Mouse (Mus musculus): ENCODE results near the gene Sec61a1. TPM values are rescaled to one million over a fixed set of nuclear protein-coding genes. Genes with fewer than 3 reads are reported as not detected.

Sec61a1 gene
- 10 to 100 TPM; 11.0 to 17.2 (median 14.6) TPM for total RNA-seq (2022)

DNA sequence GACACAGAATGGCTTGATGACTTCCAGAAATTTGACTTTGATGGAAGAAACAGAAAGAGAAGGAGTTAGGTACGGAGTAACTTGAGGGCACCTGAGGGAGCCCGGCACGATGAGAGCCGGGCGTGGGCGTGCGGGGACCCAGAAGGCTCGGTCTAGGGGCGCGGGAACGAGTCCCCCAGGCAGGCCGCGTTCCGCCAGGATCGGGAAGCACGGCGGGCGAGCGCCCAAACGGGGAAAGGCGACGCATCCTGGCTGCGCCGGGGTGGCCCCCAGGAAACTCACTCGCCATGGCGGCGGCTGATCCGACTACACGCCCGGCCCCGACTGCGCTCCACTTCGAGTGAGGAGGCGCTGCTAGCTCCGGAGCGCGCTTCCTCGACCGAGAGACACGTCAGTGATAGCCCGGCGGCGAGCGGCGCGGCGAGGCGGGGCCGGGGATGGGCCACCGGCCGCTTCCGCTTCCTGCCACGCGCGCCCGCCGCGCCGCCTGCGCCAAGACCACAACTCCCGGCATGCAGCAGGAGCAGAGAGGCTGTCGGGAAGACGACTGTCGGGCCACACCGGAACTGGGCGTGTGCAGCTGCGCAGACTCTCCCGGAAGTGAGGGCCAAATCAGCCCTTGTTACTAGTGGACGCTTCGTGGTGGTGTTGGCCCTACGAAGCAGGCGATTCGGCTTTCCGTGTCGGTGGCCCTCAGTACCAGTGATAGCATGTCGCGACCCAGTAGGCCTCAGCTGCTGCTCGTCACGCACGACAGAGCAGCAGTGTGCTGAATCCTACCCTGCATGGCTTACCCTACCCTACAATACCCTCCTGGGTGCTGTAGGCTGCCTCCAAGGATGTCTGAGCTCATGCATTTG is at the start of gene Sec61a1:
Gene Sec61a1, minus strand, starts transcription at position 502 of the 860 bp plus-strand sequence.
- peak; percentile 89 to 93 for DNase-seq (ENCODE audit: low spot score in 2 of 2)

- DNase-seq (ENCODE audit: low spot score in 2 of 2), result no peak
These were observed 48.0 kb upstream of the Sec61a1 start for GRCm38 (mm10) chr6:88566676-88567075.

DNA sequence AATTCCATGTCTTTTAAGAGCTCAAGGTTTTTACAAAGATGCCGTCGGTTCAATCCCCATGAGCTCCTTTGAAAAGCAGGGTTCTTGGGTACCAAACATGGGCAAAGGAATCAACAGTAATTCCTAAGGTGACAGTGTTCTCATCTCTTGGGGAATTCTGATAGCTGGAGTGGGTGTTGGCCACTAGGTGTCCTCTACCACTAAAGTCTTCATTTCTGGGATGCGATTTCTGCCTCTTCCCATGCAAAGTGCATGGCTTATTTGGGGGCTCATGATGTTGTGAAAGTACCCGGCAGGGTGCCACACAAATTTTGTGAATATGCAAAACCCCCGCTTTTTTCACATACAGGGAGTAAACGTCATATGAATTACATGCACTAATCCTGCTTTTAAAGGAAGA is 46.3 kb upstream of the Sec61a1 start:
- DNase-seq (ENCODE audit: low spot score in 2 of 2), result no peak

- DNase-seq (ENCODE audit: low spot score in 2 of 2), result no peak
These were observed 41.5 kb upstream of the Sec61a1 start for GRCm38 (mm10) chr6:88560156-88560555.

GRCm38 (mm10) chr6:88559688-88560087 is 41.0 kb upstream of the Sec61a1 start:
- no peak for DNase-seq (ENCODE audit: low spot score in 2 of 2)

DNA sequence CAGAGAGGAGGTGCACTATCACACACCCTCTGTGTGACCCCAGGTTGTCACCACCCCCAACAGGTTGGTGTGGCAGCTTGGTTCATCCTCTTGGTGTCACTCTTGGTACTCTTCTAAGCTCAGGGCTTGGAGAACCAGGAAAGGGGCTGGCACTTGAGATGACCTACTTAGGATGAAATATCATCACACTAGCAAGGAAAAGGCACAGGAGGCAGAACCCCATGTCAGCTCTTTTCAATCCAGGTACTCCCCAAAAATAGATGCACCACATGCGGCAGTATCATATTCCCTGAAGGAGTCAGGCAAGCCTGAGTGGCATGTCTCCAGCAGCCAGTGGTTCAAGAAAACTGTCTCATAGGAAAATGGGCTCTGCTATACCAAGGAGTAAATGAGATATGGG is 39.4 kb upstream of the Sec61a1 start:
- peak; percentile 60 to 79 for DNase-seq (ENCODE audit: low spot score in 2 of 2)

DNA sequence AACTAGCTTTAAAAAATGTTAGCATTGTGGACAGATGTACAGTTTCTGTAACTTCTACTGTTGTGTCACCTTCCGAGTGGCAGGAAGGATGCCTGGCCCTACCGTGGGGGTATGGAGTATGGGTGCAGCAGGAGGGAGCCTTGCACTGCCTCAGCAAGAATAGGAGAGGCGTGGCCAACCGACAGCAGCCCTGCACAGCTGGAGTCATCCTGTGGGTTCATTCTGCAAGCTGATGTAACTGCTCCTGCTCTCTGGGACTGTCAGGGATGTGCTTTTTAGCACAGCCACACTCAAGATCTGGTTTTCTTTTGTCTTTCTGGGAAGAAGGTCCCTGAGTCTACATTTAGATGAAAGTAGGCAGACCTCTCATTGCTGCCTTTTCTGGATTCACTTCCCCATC is 38.8 kb upstream of the Sec61a1 start:
- no peak for DNase-seq (ENCODE audit: low spot score in 2 of 2)

- DNase-seq (ENCODE audit: low spot score in 2 of 2), result no peak
These were observed 31.2 kb upstream of the Sec61a1 start for GRCm38 (mm10) chr6:88549916-88550315.

DNA sequence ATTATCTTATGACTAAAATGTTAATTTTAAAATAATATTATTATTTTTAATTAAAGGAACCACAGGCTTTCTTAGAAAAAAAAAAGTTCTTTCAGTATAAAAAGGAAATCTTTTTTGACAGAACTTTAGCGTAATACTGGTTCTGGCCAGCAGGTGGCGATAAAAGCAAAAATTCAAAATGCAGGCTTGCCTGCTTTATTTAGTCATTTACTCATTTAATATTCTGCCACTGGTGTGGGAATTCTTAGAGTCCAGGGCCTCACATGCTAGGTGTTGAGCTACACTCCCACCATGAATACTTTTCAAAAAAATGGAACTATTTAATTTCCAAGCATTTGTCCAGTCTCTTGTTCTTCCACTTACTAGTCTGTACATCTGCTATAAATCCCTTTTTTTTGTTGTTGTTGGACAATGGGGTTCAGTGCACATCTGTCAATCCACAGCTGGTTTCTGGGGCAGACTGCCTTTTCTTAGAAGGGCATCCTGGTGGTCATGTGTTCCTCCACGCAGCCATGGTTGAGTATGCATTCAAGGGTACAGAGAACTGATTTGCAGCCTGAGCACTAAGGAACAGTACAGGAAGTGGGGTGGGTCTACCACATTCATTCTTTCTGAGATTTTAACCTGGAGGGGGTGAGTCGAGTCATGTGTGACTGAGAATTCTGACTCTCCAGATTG is 30.6 kb upstream of the Sec61a1 start:
- no peak for DNase-seq (ENCODE audit: low spot score in 2 of 2)

DNA sequence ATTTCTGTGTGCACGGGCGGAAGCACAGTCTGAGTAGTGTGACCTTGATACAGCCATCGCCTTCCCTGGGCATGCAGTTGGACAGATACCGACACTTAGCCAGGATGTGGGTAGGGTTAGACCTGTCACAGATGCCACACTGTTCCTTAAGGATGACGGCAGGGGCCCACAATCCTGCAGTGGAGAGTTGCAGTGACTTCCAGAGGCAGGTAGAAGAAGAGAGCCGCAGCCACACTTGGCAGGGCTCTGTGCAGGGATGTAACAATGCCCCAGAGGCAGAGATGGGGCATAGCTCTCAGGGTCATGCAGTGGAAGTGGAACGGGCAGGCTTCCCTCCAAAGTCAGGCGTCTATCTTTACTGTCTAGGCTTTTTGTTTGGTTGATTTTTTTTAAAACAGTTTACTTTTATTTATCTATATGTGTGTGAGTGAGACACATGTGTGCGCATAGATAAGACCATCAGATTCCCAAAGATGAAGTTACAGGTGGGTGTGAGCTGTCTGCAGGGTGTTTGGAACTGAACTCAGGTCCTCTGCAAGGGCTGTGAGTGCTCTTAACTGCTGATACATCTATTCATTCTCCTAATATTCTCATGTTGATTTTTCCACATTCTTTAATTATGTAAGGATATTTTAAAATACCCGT is 29.8 kb upstream of the Sec61a1 start:
- no peak for DNase-seq (ENCODE audit: low spot score in 2 of 2)

GRCm38 (mm10) chr6:88545397-88545790 is 26.7 kb upstream of the Sec61a1 start:
- DNase-seq (ENCODE audit: low spot score in 2 of 2), result no peak

DNA sequence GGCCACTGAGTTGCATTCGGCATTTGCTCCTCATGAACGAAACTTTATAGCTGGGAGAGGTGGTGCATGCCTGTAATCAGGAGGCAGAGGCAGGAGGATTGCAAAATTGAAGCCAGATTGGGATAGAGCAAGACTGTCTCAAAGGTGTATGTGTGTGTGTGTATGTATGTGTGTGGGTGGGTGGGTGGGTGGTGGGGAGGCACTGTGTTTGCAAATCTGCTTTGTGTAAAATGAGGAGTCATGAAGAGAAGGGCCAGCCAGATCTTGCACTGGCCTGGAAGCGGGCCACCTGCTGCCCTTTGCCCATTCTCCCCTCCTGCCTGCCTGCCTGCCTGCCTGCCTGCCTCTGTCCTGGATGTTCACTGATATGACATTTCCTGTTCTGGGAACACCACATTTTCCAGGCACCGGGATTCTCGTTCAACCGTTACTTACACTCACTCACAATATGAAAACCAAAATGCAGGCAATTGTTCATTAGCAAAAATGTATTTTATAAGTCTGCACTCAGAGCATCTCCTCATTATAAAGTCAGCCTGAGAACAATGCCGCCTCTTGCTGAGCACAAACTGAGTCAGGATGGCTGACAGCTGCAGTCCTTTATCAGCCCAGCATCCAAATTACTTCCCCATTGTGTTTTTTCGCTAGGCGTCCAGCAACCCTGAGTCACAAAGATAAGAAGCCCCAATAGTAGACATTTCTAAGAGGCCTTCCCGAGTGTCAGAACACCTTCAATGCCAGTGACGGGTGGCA is 26.1 kb upstream of the Sec61a1 start:
- no peak for DNase-seq (ENCODE audit: low spot score in 2 of 2)

GRCm38 (mm10) chr6:88544241-88544640 is 25.5 kb upstream of the Sec61a1 start:
- no peak for DNase-seq (ENCODE audit: low spot score in 2 of 2)

GRCm38 (mm10) chr6:88540093-88540755 is 21.5 kb upstream of the Sec61a1 start:
- no peak for DNase-seq (ENCODE audit: low spot score in 2 of 2)

- DNase-seq (ENCODE audit: low spot score in 2 of 2), result no peak
These were observed 11.6 kb upstream of the Sec61a1 start for GRCm38 (mm10) chr6:88530306-88530705.

DNA sequence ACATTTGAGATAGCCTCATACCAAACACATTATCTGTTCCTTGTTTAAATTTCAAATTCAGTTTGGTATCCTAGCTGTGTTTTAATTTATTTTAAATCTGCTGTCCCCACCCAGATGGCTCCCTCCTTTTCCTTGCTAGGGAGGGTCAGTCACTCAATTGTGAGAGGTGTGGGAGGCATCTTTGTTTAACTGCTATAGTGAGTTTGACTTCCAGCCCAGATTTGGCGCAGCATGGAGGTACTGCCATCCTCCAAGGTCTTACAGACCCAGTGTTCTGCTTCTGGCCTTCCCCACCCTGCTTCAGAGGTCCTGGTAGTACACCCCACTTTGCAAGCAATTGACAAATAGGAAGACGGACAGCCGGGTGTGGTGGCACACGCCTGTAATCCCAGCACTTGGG is 5.4 kb upstream of the Sec61a1 start:
- DNase-seq (ENCODE audit: low spot score in 2 of 2), result no peak

DNA sequence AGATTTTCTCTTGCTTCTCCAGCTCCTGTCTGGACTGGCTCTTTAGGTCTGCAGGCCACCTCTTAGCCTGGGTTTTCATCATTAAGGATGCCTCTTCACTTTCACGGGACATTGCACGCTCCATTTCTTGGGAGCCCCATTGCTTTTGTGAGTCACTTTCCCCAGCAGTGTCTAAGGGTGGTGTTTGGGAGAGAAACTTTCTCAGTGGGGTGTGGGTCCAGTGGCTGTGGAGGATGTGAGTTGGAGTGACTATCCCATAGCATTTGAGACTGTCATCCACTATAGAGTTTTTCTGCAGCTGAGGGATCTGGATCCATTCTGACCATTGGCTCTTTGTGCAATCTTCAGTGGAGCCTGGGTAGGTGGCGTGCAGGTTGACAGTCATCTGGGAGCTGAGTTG is 4.7 kb upstream of the Sec61a1 start:
- DNase-seq (ENCODE audit: low spot score in 2 of 2), result no peak

DNA sequence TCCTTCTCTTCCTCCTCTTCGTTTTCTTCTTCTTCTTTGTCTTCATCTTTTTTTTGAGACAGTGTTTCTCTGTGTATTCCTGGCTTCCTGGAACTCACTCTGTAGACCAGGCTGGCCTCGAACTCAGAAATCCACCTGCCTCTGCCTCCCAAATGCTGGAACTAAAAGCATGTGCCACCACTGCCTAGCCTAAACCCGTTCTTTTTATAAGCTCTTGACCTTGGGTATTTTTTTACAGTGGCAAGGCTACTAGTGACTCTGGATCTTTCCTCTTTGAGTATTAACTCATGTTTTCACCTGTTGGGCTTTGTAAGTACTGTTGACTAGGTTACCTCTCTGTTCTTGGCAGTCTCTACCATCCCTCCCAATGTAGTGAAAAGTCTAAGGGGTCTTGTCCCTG is 4.3 kb upstream of the Sec61a1 start:
- DNase-seq (ENCODE audit: low spot score in 2 of 2), result no peak

DNA sequence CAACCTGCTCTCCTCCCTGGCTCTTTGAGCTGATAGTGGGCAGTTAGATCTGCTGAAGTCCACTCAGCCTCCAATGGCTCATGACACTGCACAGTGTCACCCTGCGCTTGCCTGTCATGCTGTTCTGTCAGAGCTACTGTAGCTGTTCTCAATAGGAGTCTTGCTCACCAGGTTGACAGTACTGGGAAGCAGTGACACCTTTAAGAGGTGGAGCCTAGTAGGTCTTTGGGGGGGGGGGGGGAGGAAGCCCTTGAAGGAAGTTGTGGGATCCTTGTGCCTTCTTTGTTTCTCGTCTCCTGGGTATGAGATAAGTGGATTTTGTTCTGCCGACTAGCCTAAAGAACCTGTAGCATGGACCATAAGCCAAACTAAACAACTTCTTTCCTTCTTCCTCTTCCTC is 3.9 kb upstream of the Sec61a1 start:
- DNase-seq (ENCODE audit: low spot score in 2 of 2), result no peak

DNA sequence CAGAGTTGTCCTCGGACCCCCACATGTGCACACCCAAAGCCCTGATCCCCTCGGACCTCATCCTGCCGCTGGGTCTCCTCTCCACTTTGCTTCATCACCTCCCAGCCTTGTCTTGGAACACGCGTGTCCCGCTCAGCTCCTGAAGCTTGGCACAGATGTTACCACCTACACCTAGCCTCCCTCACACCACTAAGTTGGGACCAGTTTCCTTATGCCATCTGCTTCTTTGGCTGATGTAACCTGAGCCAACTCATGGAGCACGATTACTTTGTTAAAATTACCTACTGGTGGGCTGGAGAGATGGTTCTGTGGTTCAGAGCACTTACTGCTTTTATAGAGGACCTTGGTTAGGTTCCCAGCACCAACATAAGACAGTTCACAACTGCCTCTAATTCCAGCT is 3.1 kb upstream of the Sec61a1 start:
- DNase-seq (ENCODE audit: low spot score in 2 of 2), result no peak

Measured in gastrocnemius, adult 8-10 months (tissue).